Mouse (Mus musculus) kidney, adult 2 months (tissue): ENCODE measurements at regions not wholly inside any gene's neighbourhood (a gene's known extent, or its start where the extent isn't known, plus 50 kb on each side); places are given as distances from the start of the nearest gene placed in this dataset.

Source experiments
- DNase-seq: peaks from one replicate; pipeline ENCODE4 v3.0.0; 2021
- H3K27ac ChIP-seq: fragments of 200-500 bp; 2 replicates; pipeline ENCODE4 v1.5.1; 2012; ENCODE audit warnings: low read depth, low read length, control low read depth, inconsistent platforms; ENCODE audit not compliant: insufficient read depth
- H3K27me3 ChIP-seq: fragments of 200-500 bp; replicated peaks from 2 replicates; pipeline ENCODE4 v1.6.1; 2012; ENCODE audit warnings: mild to moderate bottlenecking, moderate library complexity, low read length, inconsistent platforms; ENCODE audit not compliant: control insufficient read depth, insufficient read depth
- H3K36me3 ChIP-seq: fragments of 200-500 bp; 2 replicates; pipeline ENCODE4 v1.6.1; 2012; ENCODE audit warnings: mild to moderate bottlenecking, moderate library complexity, low read length, inconsistent platforms; ENCODE audit not compliant: control insufficient read depth, insufficient read depth
- H3K4me1 ChIP-seq: fragments of 200-500 bp; 2 replicates; pipeline ENCODE4 v1.6.1; 2011; ENCODE audit warnings: low read length; ENCODE audit not compliant: control insufficient read depth, insufficient read depth
- H3K4me3 ChIP-seq: fragments of 200-500 bp; 2 replicates; pipeline ENCODE4 v1.5.1; 2011; ENCODE audit warnings: mild to moderate bottlenecking, low read depth, low read length, control low read depth; ENCODE audit not compliant: insufficient read depth
- CTCF ChIP-seq: fragments of 200-500 bp; conservative IDR thresholded peaks from 2 replicates; pipeline ENCODE4 v1.5.1; 2011; ENCODE audit warnings: low read depth, mild to moderate bottlenecking, control low read depth, low read length, moderate library complexity, mixed read lengths; ENCODE audit not compliant: insufficient read depth, insufficient read length
- POLR2A ChIP-seq: fragments of 200-500 bp; IDR thresholded peaks from one replicate; pipeline ENCODE4 v1.6.1; 2011; ENCODE audit warnings: low read depth, low read length, control low read depth
- WGBS: fragments of 180-500 bp; shearing (Covaris S2); methylation state at CpG from one replicate; pipeline ENCODE4 v1.1.7; 2018; 5-methylcytosine and 5-hydroxymethylcytosine counted together

GRCm38 (mm10) chr2:75461019-75461418 lies 198.0 kb upstream of the Hnrnpa3 start:
- Histone ChIP-seq H3K4me3 (no peak overlapping the region), H3K27me3 (no peaks in the 10 kb centered on the region), H3K27ac (no peak overlapping the region), H3K4me1 (no peaks in the 10 kb centered on the region), H3K36me3 (no peaks in the 10 kb centered on the region)
- 83% methylated on average over 5 of the region's 5 CpGs for WGBS
- TF ChIP-seq CTCF (no peak), POLR2A (no peak)
- DNase-seq: no peak

DNA sequence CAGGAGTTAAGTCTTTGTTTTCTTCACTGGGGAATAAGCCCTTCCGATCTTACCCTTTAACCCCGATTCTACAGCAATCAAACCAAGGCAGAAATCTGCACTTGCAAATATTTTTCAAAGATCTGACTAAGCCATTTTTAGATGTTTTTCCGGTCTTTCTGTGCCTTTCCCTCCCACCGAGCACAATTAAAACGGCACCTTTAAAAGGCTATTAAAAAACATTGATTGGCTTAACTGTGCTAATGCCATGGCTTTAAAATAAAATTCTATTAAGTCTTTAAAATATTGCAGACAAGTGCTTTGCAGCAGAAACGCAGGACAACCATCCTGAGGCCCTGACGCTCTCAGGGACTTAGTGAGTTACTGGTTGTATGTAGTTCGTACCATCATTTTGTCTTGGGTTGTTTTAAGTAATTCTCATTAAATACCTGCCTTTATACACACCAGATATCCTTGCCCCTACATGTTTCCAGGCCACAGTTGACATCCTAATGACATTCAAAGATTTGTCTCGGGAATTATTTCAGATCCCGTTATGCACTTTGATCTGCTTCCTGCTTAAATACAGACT lies 197.6 kb upstream of the Hnrnpa3 start:
- no peak for TF ChIP-seq POLR2A
- no peak for TF ChIP-seq CTCF
- Histone ChIP-seq H3K27me3 (no peaks in the 10 kb centered on the region), H3K27ac (no peak overlapping the region), H3K36me3 (no peaks in the 10 kb centered on the region), H3K4me3 (no peak overlapping the region), H3K4me1 (no peaks in the 10 kb centered on the region)
- WGBS: 79% methylated on average over 10 of the region's 10 CpGs
- no peak for DNase-seq

DNA sequence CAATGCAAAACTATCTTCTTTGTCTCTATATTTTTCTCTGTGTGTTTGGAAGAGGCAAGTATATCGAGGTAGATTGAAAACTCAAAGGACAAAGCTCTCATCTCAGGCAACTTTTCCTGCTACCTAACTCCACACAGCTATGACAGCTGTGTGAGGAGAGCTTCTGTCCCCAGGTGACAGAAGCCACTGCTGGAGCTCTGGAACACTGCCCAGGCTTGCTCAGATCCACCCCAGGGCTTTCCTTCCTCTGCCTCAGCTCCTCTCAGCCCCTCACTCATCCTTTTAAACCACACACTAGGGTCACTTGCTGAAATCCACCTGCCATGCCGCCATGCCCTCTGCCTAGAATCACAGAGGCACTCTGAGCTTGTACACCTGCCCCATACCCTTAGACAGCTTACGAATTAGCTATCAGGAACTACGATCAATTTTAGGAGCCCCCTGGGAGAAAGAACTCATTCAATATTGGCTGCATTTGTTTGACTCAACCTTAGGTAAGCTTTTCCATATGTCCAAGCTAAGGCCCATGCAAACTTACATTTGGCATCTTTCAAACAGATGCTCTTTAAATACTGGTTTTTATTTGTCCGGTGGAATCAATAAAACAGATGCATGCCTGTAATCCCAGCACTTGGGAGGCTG lies 196.9 kb upstream of the Hnrnpa3 start:
- no peak overlapping the region for H3K4me3 ChIP-seq
- H3K4me1 ChIP-seq: no peaks in the 10 kb centered on the region
- 90% methylated on average over 5 of the region's 5 CpGs for WGBS
- no peaks in the 10 kb centered on the region for H3K27me3 ChIP-seq
- H3K27ac ChIP-seq: no peak overlapping the region
- no peaks in the 10 kb centered on the region for H3K36me3 ChIP-seq
- TF ChIP-seq CTCF: no peak
- no peak for TF ChIP-seq POLR2A
- DNase-seq: no peak

- Histone ChIP-seq H3K27ac (no peak overlapping the region), H3K4me3 (no peak overlapping the region), H3K36me3 (no peaks in the 10 kb centered on the region), H3K27me3 (no peaks in the 10 kb centered on the region), H3K4me1 (no peaks in the 10 kb centered on the region)
- no peak for DNase-seq
- TF ChIP-seq POLR2A (no peak), CTCF (no peak)
- WGBS: 89% methylated on average over 9 of the region's 9 CpGs
These were observed 196.0 kb upstream of the Hnrnpa3 start for GRCm38 (mm10) chr2:75463091-75463490.

GRCm38 (mm10) chr2:75464429-75464828 lies 194.6 kb upstream of the Hnrnpa3 start:
- Histone ChIP-seq H3K27ac (no peak overlapping the region), H3K36me3 (no peaks in the 10 kb centered on the region), H3K4me3 (no peak overlapping the region), H3K4me1 (no peaks in the 10 kb centered on the region), H3K27me3 (no peaks in the 10 kb centered on the region)
- TF ChIP-seq POLR2A (no peak), CTCF (no peak)
- WGBS: 49% methylated on average over 2 of the region's 2 CpGs
- no peak for DNase-seq

GRCm38 (mm10) chr2:75468851-75469250 lies 190.2 kb upstream of the Hnrnpa3 start:
- Histone ChIP-seq H3K4me3 (no peak overlapping the region), H3K4me1 (no peaks in the 10 kb centered on the region), H3K27me3 (no peaks in the 10 kb centered on the region), H3K27ac (no peak overlapping the region), H3K36me3 (no peaks in the 10 kb centered on the region)
- no peak for DNase-seq
- 71% methylated on average over 8 of the region's 8 CpGs for WGBS
- no peak for TF ChIP-seq CTCF
- TF ChIP-seq POLR2A: no peak

- DNase-seq: peak; percentile 21
- H3K36me3 ChIP-seq: no peaks in the 10 kb centered on the region
- H3K27me3 ChIP-seq: no peaks in the 10 kb centered on the region
- 50% methylated on average over 15 of the region's 15 CpGs for WGBS
- no peak for TF ChIP-seq CTCF
- no peak for TF ChIP-seq POLR2A
- H3K4me1 ChIP-seq: no peaks in the 10 kb centered on the region
- no peak overlapping the region for H3K4me3 ChIP-seq
- no peak overlapping the region for H3K27ac ChIP-seq
These were observed 188.9 kb upstream of the Hnrnpa3 start for GRCm38 (mm10) chr2:75469958-75470687.
